Mouse (Mus musculus): Measurements from ENCODE around the gene Vps52.
"Not testable (repeated sequence)": the region's sequence is repeated elsewhere in the genome, so short reads cannot be mapped to it uniquely, and the experiment has no call there.

Vps52 gene

GRCm38 (mm10) chr17:33965846-33966550 is 10.4 kb downstream of the Vps52 start:
- no peak for DNase-seq (ENCODE audit: low read depth, low spot score)

GRCm38 (mm10) chr17:33968489-33968888 is 12.9 kb downstream of the Vps52 start:
- DNase-seq (ENCODE audit: low read depth, low spot score), result peak; percentile 86

GRCm38 (mm10) chr17:33968927-33969326 is 13.3 kb downstream of the Vps52 start:
- peak; percentile 92 for DNase-seq (ENCODE audit: low read depth, low spot score)

GRCm38 (mm10) chr17:33969394-33969793 is 13.8 kb downstream of the Vps52 start:
- peak; percentile 83 for DNase-seq (ENCODE audit: low read depth, low spot score)

GRCm38 (mm10) chr17:33972691-33973090 is 17.1 kb downstream of the Vps52 start:
- peak; percentile 65 for DNase-seq (ENCODE audit: low read depth, low spot score)

GRCm38 (mm10) chr17:33973572-33973971 is 18.0 kb downstream of the Vps52 start:
- no peak for DNase-seq (ENCODE audit: low read depth, low spot score)

GRCm38 (mm10) chr17:33977861-33978557 is 22.4 kb downstream of the Vps52 start:
- no peak for DNase-seq (ENCODE audit: low read depth, low spot score)

GRCm38 (mm10) chr17:33978631-33979031 is 23.0 kb downstream of the Vps52 start:
- DNase-seq (ENCODE audit: low read depth, low spot score), result peak; percentile 92

GRCm38 (mm10) chr17:33979512-33980050 is 24.0 kb downstream of the Vps52 start:
- DNase-seq (ENCODE audit: low read depth, low spot score), result no peak

- peak; percentile 86 for DNase-seq (ENCODE audit: low read depth, low spot score)
Observed at GRCm38 (mm10) chr17:33980181-33981035, 24.8 kb downstream of the Vps52 start.

GRCm38 (mm10) chr17:33981192-33981909 is 25.7 kb downstream of the Vps52 start:
- peak; percentile 99 for DNase-seq (ENCODE audit: low read depth, low spot score)

- DNase-seq (ENCODE audit: low read depth, low spot score), result peak; percentile 76
Observed at GRCm38 (mm10) chr17:33982136-33982535, 26.5 kb downstream of the Vps52 start.

GRCm38 (mm10) chr17:33991788-33992664 is 36.4 kb downstream of the Vps52 start:
- DNase-seq (ENCODE audit: low read depth, low spot score), result peak; percentile 94

GRCm38 (mm10) chr17:33994959-33995358 is 39.3 kb downstream of the Vps52 start:
- DNase-seq (ENCODE audit: low read depth, low spot score), result no peak

GRCm38 (mm10) chr17:33995651-33996050 is 40.0 kb downstream of the Vps52 start:
- no peak for DNase-seq (ENCODE audit: low read depth, low spot score)

GRCm38 (mm10) chr17:33997025-33997424 is 41.4 kb downstream of the Vps52 start:
- DNase-seq (ENCODE audit: low read depth, low spot score), result not testable (repeated sequence)

- DNase-seq (ENCODE audit: low read depth, low spot score), result not testable (repeated sequence)
Observed at GRCm38 (mm10) chr17:33998697-33999096, 43.1 kb downstream of the Vps52 start.

GRCm38 (mm10) chr17:33999341-34000149 is 43.9 kb downstream of the Vps52 start:
- DNase-seq (ENCODE audit: low read depth, low spot score), result no peak

GRCm38 (mm10) chr17:34000150-34000537 is 44.5 kb downstream of the Vps52 start, which contains the start of gene H2-K1:
TSS of gene H2-K1 (minus strand) at chr17:34000347.
- peak; percentile 82 for DNase-seq (ENCODE audit: low read depth, low spot score)

Measured in R1 (cell line).